Mouse (Mus musculus) liver, postnatal 0 days (tissue): ENCODE results near the gene Plpp7.

Source experiments
- CTCF ChIP-seq: sonication (generic); IDR thresholded peaks from 2 replicates; pipeline ENCODE4 v1.5.1; 2016; ENCODE audit warnings: antibody characterized with exemption, low read depth
- EP300 ChIP-seq: IDR thresholded peaks from 2 replicates; pipeline ENCODE4 v1.6.1; 2016; ENCODE audit warnings: antibody characterized with exemption, low read depth, mild to moderate bottlenecking

GRCm38 (mm10) chr2:32152367-32153034 lies 57.2 kb downstream of the Plpp7 start:
- TF ChIP-seq EP300: no peak
- no peak for TF ChIP-seq CTCF
